Mouse (Mus musculus) C2C12 (cell line): Measurements from ENCODE around the gene Slc7a8.

Experiments
- CTCF ChIP-seq: IDR thresholded peaks from one replicate; pipeline ENCODE4 v1.5.1; 2011; ENCODE audit not compliant: control insufficient read depth, insufficient read depth, insufficient read length
- FOSL1 ChIP-seq: IDR thresholded peaks from one replicate; pipeline ENCODE4 v1.8.0; 2011; ENCODE audit warnings: mild to moderate bottlenecking, low read length; ENCODE audit not compliant: poor library complexity, insufficient read depth, severe bottlenecking
- MAX ChIP-seq: IDR thresholded peaks from one replicate; pipeline ENCODE4 v1.6.1; 2011; ENCODE audit warnings: mild to moderate bottlenecking, control low read depth
- MYOD1 ChIP-seq: IDR thresholded peaks from one replicate; pipeline ENCODE4 v1.6.1; 2011; ENCODE audit warnings: low read depth; ENCODE audit not compliant: control insufficient read depth, insufficient read length
- MYOG ChIP-seq: IDR thresholded peaks from one replicate; pipeline ENCODE4 v1.6.1; 2011; ENCODE audit not compliant: control insufficient read depth, insufficient read length; ENCODE audit errors: extremely low read depth
- USF1 ChIP-seq: IDR thresholded peaks from one replicate; pipeline ENCODE4 v1.6.1; 2011; ENCODE audit warnings: low read depth, mild to moderate bottlenecking, control low read depth, moderate library complexity

GRCm38 (mm10) chr14:54728823-54729653 lies 52.7 kb downstream of the Slc7a8 start:
- TF ChIP-seq MAX = no peak
- TF ChIP-seq CTCF = no peak
- TF ChIP-seq MYOD1 = no peak
- no peak for TF ChIP-seq USF1
- no peak for TF ChIP-seq MYOG
- TF ChIP-seq FOSL1 = no peak
